Mouse (Mus musculus) hindbrain, embryonic 16.5 days (tissue): Measurements from ENCODE around the gene Memo1. TPM values are rescaled to one million over a fixed set of nuclear protein-coding genes. Genes with fewer than 3 reads are reported as not detected.
"Not testable (repeated sequence)": the region's sequence is repeated elsewhere in the genome, so short reads cannot be mapped to it uniquely, and the experiment has no call there.

Source experiments
- ATAC-seq: fragments of 200-750 bp; cut with Nextera tagmentation; 2 replicates; pipeline ENCODE4 v1.8.0; 2017; ENCODE audit warnings: moderate TSS enrichment, moderate library complexity
- H3K27ac ChIP-seq: fragments of 300-500 bp; sonication (generic); 2 replicates; pipeline ENCODE4 v1.5.1; 2014; ENCODE audit warnings: low read depth, mild to moderate bottlenecking, control low read depth, low read length, moderate library complexity
- H3K27me3 ChIP-seq: fragments of 300-500 bp; sonication (generic); replicated peaks from 2 replicates; pipeline ENCODE4 v1.6.1; 2014; ENCODE audit warnings: low read length; ENCODE audit not compliant: control insufficient read depth, insufficient read depth
- H3K36me3 ChIP-seq: fragments of 300-500 bp; sonication (generic); 2 replicates; pipeline ENCODE4 v1.6.1; 2014; ENCODE audit warnings: mild to moderate bottlenecking, low read length, moderate library complexity, mixed read lengths; ENCODE audit not compliant: control insufficient read depth, insufficient read depth
- H3K4me1 ChIP-seq: fragments of 300-500 bp; sonication (generic); 2 replicates; pipeline ENCODE4 v1.6.1; 2014; ENCODE audit warnings: low read depth, low read length; ENCODE audit not compliant: control insufficient read depth, insufficient read depth
- H3K4me2 ChIP-seq: fragments of 300-500 bp; sonication (generic); 2 replicates; pipeline ENCODE4 v1.6.1; 2014; ENCODE audit warnings: mild to moderate bottlenecking, low read length, control low read depth, moderate library complexity
- H3K4me3 ChIP-seq: fragments of 300-500 bp; sonication (generic); 2 replicates; pipeline ENCODE4 v1.5.1; 2014; ENCODE audit warnings: mild to moderate bottlenecking, low read length, control low read depth, moderate library complexity
- H3K9ac ChIP-seq: fragments of 300-500 bp; sonication (generic); 2 replicates; pipeline ENCODE4 v1.6.1; 2014; ENCODE audit warnings: low read depth, mild to moderate bottlenecking, control low read depth, low read length, moderate library complexity
- H3K9me3 ChIP-seq: fragments of 300-500 bp; sonication (generic); 2 replicates; pipeline ENCODE4 v1.6.1; 2014; ENCODE audit warnings: mild to moderate bottlenecking, low read length, moderate library complexity; ENCODE audit not compliant: control insufficient read depth
- WGBS: fragments of 180-500 bp; shearing (Covaris S2); extraction: QIAGEN DNeasy Blood & Tissue Kit; methylation state at CpG from one replicate; pipeline ENCODE4 v1.1.7; 2014; 5-methylcytosine and 5-hydroxymethylcytosine counted together
- polyA plus RNA-seq: library from polyadenylated mRNA; unstranded; fragments of >200 nt; fragmentation: Nextera tagmentation; extraction: Ambion mirVana; gene quantifications from 2 replicates; pipeline ENCODE4 v1.2.1, GENCODE M21; 2015

Gene Memo1
- 52.9 and 56.1 TPM in 2 replicates for polyA plus RNA-seq

GRCm38 (mm10) chr17:74295026-74295970 is at the start of gene Memo1:
Gene Memo1, minus strand, starts transcription at chr17:74295521.
- Histone ChIP-seq H3K9me3 (no peaks in the 10 kb centered on the region), H3K4me1 (peaks cover 17% of the 10 kb centered on the region), H3K4me3 (peak within 1 kb of the TSS; percentile 88), H3K9ac (peak within 1 kb of the TSS; percentile 94), H3K36me3 (no peaks in the 10 kb centered on the region; the same call in 1 of the 2 replicates), H3K27me3 (no peaks in the 10 kb centered on the region), H3K4me2 (peak within 1 kb of the TSS; percentile 80), H3K27ac (peak within 1 kb of the TSS; percentile 96)
- under 1% methylated on average over 35 of the region's 110 CpGs for WGBS
- ATAC-seq: peak; percentile 91

GRCm38 (mm10) chr17:74341151-74341550 is 45.8 kb upstream of the Memo1 start:
- 29% methylated on average over 5 of the region's 5 CpGs for WGBS
- Histone ChIP-seq H3K4me2 (peak overlapping the region; percentile 82), H3K27me3 (no peaks in the 10 kb centered on the region), H3K27ac (no peak overlapping the region), H3K9me3 (0 out of 2 replicates have a peak, but pooled peaks cover 2% of the 10 kb centered on the region), H3K36me3 (no peaks in the 10 kb centered on the region), H3K4me1 (peaks cover 32% of the 10 kb centered on the region), H3K9ac (peak overlapping the region; percentile 40), H3K4me3 (peak overlapping the region; percentile 99)
- no peak for ATAC-seq

- peaks cover 32% of the 10 kb centered on the region for H3K4me1 ChIP-seq
- H3K9me3 ChIP-seq: 0 out of 2 replicates have a peak, but pooled peaks cover 2% of the 10 kb centered on the region
- peak; percentile 74 for ATAC-seq
- under 1% methylated on average over 74 of the region's 90 CpGs for WGBS
- peak within 1 kb of the TSS; percentile 98 for H3K9ac ChIP-seq
- H3K27me3 ChIP-seq: no peaks in the 10 kb centered on the region
- peak within 1 kb of the TSS; percentile 99 for H3K27ac ChIP-seq
- no peaks in the 10 kb centered on the region for H3K36me3 ChIP-seq
- peak within 1 kb of the TSS; percentile 82 for H3K4me2 ChIP-seq
- peak within 1 kb of the TSS; percentile 99 for H3K4me3 ChIP-seq
These were observed 43.9 kb upstream of the Memo1 start, which contains the start of gene Spast for GRCm38 (mm10) chr17:74338937-74339804. Gene Spast, plus strand, starts transcription at chr17:74338987.

GRCm38 (mm10) chr17:74338225-74338931 is 43.1 kb upstream of the Memo1 start:
- ATAC-seq: peak; percentile 92
- H3K4me3 ChIP-seq: peak overlapping the region; percentile 99
- H3K27me3 ChIP-seq: no peaks in the 10 kb centered on the region
- WGBS: 1% methylated on average over 50 of the region's 50 CpGs
- no peaks in the 10 kb centered on the region for H3K36me3 ChIP-seq
- H3K4me1 ChIP-seq: peaks cover 32% of the 10 kb centered on the region
- H3K27ac ChIP-seq: peak overlapping the region; percentile 99
- peak overlapping the region; percentile 82 for H3K4me2 ChIP-seq
- H3K9ac ChIP-seq: peak overlapping the region; percentile 98
- no peaks in the 10 kb centered on the region for H3K9me3 ChIP-seq

- Histone ChIP-seq H3K9me3 (no peaks in the 10 kb centered on the region), H3K4me3 (no peak overlapping the region), H3K9ac (no peak overlapping the region), H3K36me3 (no peaks in the 10 kb centered on the region), H3K27ac (no peak overlapping the region), H3K4me1 (no peaks in the 10 kb centered on the region), H3K27me3 (no peaks in the 10 kb centered on the region), H3K4me2 (no peak overlapping the region)
- ATAC-seq: no peak
- 86% methylated on average over 9 of the region's 9 CpGs for WGBS
These were observed 35.8 kb upstream of the Memo1 start for GRCm38 (mm10) chr17:74331049-74331676.

GRCm38 (mm10) chr17:74328146-74328545 is 32.8 kb upstream of the Memo1 start:
- not testable (repeated sequence) for H3K4me3 ChIP-seq, H3K9ac ChIP-seq, H3K27ac ChIP-seq, H3K27me3 ChIP-seq, H3K9me3 ChIP-seq, H3K36me3 ChIP-seq, H3K4me1 ChIP-seq, ATAC-seq, H3K4me2 ChIP-seq
- 42% methylated on average over 2 of the region's 2 CpGs for WGBS

- not testable (repeated sequence) for H3K4me2 ChIP-seq, H3K4me1 ChIP-seq, H3K27ac ChIP-seq, H3K27me3 ChIP-seq, H3K4me3 ChIP-seq, H3K9ac ChIP-seq, H3K9me3 ChIP-seq, ATAC-seq, H3K36me3 ChIP-seq
- 85% methylated on average over 7 of the region's 7 CpGs for WGBS
These were observed 31.9 kb upstream of the Memo1 start for GRCm38 (mm10) chr17:74327195-74327594.

GRCm38 (mm10) chr17:74323844-74324243 is 28.5 kb upstream of the Memo1 start, which contains the start of gene Dpy30:
Gene Dpy30, minus strand, starts transcription at chr17:74323944.
- no peaks in the 10 kb centered on the region for H3K4me1 ChIP-seq
- H3K27ac ChIP-seq: no peak within 1 kb of the TSS
- no peak for ATAC-seq
- WGBS: 85% methylated on average over 2 of the region's 2 CpGs
- no peaks in the 10 kb centered on the region for H3K9me3 ChIP-seq
- H3K9ac ChIP-seq: no peak within 1 kb of the TSS
- no peak within 1 kb of the TSS for H3K4me2 ChIP-seq
- no peaks in the 10 kb centered on the region for H3K36me3 ChIP-seq
- H3K27me3 ChIP-seq: no peaks in the 10 kb centered on the region
- no peak within 1 kb of the TSS for H3K4me3 ChIP-seq
